Mouse (Mus musculus) intestine, postnatal 0 days (tissue): Measurements from ENCODE around the gene Cd164l2. TPM values are rescaled to one million over a fixed set of nuclear protein-coding genes. Genes with fewer than 3 reads are reported as not detected.
A peak's percentile ranks its signal among the peaks of the same experiment; 100 is the strongest.

Experiments
- ATAC-seq: fragments of 200-750 bp; cut with Nextera tagmentation; 2 replicates; pipeline ENCODE4 v1.8.0; 2017; ENCODE audit warnings: mild to moderate bottlenecking, moderate TSS enrichment, moderate library complexity
- H3K27ac ChIP-seq: fragments of 300-500 bp; sonication (generic); 2 replicates; pipeline ENCODE4 v1.5.1; 2014; ENCODE audit warnings: mild to moderate bottlenecking, low read depth, low read length, moderate library complexity
- H3K27me3 ChIP-seq: fragments of 300-500 bp; sonication (generic); replicated peaks from 2 replicates; pipeline ENCODE4 v1.6.1; 2014; ENCODE audit warnings: low read length, mixed read lengths; ENCODE audit not compliant: control insufficient read depth, insufficient read depth
- H3K36me3 ChIP-seq: fragments of 300-500 bp; sonication (generic); 2 replicates; pipeline ENCODE4 v1.6.1; 2014; ENCODE audit warnings: mild to moderate bottlenecking, moderate library complexity; ENCODE audit not compliant: control insufficient read depth, insufficient read depth
- H3K4me1 ChIP-seq: fragments of 300-500 bp; sonication (generic); replicated peaks from 2 replicates; pipeline ENCODE4 v1.6.1; 2014; ENCODE audit warnings: antibody characterized with exemption, low read length, mixed read lengths; ENCODE audit not compliant: control insufficient read depth, insufficient read depth
- H3K4me2 ChIP-seq: fragments of 300-500 bp; sonication (generic); replicated peaks from 2 replicates; pipeline ENCODE4 v1.6.1; 2014; ENCODE audit warnings: low read depth, mild to moderate bottlenecking, moderate library complexity
- H3K4me3 ChIP-seq: fragments of 300-500 bp; sonication (generic); 2 replicates; pipeline ENCODE4 v1.5.1; 2014; ENCODE audit warnings: low read depth, low read length
- H3K9ac ChIP-seq: fragments of 300-500 bp; sonication (generic); 2 replicates; pipeline ENCODE4 v1.6.1; 2014; ENCODE audit warnings: mild to moderate bottlenecking, low read depth, low read length
- H3K9me3 ChIP-seq: fragments of 300-500 bp; sonication (generic); 2 replicates; pipeline ENCODE4 v1.6.1; 2016; ENCODE audit warnings: mixed run types; ENCODE audit not compliant: control insufficient read depth
- CTCF ChIP-seq: sonication (generic); IDR thresholded peaks from 2 replicates; pipeline ENCODE4 v1.5.1; 2016; ENCODE audit warnings: low read depth, mild to moderate bottlenecking, control low read depth, antibody characterized with exemption, moderate library complexity
- WGBS: fragments of 180-500 bp; shearing (Covaris S2); extraction: QIAGEN DNeasy Blood & Tissue Kit; methylation state at CpG from one replicate; pipeline ENCODE4 v1.1.7; 2014; 5-methylcytosine and 5-hydroxymethylcytosine counted together
- polyA plus RNA-seq: library from polyadenylated mRNA; unstranded; fragments of >200 nt; fragmentation: Nextera tagmentation; extraction: Ambion mirVana; gene quantifications from 2 replicates; pipeline ENCODE4 v1.2.1, GENCODE M21; 2015

The Cd164l2 gene
- polyA plus RNA-seq, 1 experiment from 2014 or later: 0.94 TPM

DNA sequence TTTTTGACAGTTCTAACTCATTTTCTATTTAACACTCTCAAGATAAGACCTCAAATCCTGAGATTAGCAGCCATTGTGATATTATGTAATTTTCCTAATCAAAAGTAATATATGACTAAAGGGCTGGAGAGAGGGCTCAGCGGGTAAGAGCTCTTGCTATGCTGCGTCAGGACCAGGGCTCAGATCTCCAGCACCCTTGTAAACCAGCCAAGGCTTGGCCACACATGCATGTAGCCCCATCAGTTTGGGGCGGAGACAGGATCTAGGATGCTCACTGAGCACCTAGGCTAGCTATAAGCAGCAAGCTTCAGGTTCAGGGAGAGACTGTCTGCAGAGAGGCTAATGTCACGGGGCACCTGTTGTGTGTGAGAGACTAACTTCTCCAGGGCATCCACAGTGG, 39.5 kb upstream of the Cd164l2 start:
- Histone ChIP-seq H3K4me3 (no peak overlapping the region), H3K9me3 (no peaks in the 10 kb centered on the region), H3K4me2 (no peak overlapping the region), H3K27me3 (no peaks in the 10 kb centered on the region), H3K9ac (no peak overlapping the region), H3K36me3 (peaks cover 10% of the 10 kb centered on the region; the same call in 1 of the 2 replicates), H3K4me1 (peaks cover 18% of the 10 kb centered on the region), H3K27ac (no peak overlapping the region)
- no peak for ATAC-seq
- 66% methylated on average over 4 of the region's 4 CpGs for WGBS
- no peak for TF ChIP-seq CTCF

DNA sequence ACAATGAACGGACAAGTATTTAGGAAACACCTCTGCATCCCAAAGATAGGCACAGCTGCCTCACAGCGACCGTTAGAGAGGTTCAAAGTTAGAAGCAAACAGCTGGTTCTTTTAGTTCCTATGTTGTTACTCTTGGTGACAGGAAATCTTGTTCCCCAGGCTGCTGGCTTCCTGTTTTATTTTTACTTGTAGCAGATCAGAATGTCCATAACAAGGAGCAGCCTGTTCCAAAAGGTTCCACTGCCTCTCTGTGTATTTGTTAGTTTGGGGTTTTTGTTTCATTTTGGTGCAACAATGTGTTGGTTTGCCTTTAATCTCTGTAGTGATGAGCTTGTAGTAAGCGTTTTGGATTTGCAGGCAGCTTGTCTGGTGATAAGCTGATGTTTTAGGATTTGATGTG, 37.6 kb upstream of the Cd164l2 start:
- ATAC-seq: no peak
- Histone ChIP-seq H3K9me3 (no peaks in the 10 kb centered on the region), H3K36me3 (peaks cover 28% of the 10 kb centered on the region), H3K4me2 (peak overlapping the region; percentile 3; the same call in 1 of the 2 replicates), H3K27me3 (no peaks in the 10 kb centered on the region), H3K9ac (no peak overlapping the region), H3K27ac (peak overlapping the region; percentile 43; the same call in 1 of the 2 replicates), H3K4me3 (no peak overlapping the region), H3K4me1 (peaks cover 21% of the 10 kb centered on the region)
- no peak for TF ChIP-seq CTCF
- 52% methylated on average over 4 of the region's 4 CpGs for WGBS

DNA sequence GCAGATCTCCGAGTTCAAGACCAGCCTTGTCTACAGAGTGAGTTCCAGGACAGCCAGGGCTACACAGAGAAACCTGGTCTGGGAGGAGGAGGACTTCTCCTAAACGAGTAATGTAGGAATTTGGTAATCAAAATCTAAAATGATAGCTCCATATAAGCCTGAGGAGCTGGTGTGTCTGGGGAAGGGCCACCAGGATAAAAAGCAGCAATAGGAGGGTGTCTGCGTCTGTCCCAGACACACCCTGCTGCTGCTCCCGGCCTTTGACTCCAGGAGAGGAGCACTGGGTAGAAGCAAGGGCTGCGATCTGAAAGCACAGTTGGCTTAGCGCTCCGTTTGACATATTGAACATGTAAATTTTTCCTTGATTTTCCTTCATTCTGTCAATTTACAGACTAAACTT, 36.7 kb upstream of the Cd164l2 start:
- Histone ChIP-seq H3K4me3 (no peak overlapping the region), H3K9me3 (no peaks in the 10 kb centered on the region), H3K36me3 (peaks cover 29% of the 10 kb centered on the region), H3K4me2 (peak overlapping the region; percentile 14), H3K27me3 (no peaks in the 10 kb centered on the region), H3K9ac (no peak overlapping the region), H3K4me1 (peaks cover 12% of the 10 kb centered on the region), H3K27ac (no peak overlapping the region)
- ATAC-seq: peak; percentile 55
- no peak for TF ChIP-seq CTCF
- WGBS: 27% methylated on average over 7 of the region's 7 CpGs

DNA sequence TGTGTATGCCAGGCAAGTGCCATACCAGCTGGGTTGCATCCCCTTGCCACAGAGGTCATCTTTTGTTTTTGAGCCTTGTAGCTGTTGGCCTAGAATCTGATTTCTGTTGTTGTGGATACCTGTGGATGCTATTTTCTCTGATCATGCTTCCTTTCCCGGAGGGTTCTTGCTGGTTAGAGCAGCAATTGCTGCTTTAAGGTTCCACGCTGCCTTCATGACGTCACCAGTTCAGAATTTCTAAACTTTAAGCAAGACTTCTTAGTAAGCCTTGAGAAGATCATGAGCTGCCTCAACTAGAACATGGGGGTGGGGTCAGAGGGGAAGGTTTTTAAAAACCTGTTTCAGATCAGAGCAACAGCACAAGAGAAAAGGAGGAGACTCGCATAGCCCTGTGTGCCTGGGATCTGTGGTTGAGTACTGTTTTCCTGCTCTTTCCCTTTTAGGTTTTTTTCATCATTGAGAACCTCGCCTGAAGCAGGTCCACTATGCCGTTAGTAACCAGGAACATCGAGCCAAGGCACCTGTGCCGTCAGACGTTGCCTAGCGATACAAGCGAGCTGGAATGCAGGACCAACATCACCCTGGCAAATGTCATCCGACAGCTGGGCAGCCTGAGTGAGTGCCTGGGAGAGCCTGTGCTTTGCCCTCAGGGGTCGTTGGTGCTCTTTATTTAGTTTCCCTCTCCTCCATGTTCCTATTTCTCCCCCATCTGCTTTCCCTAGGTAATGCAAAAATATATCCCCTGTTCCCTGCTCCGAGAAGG, 35.8 kb upstream of the Cd164l2 start:
- Histone ChIP-seq H3K4me3 (no peak overlapping the region), H3K9ac (no peak overlapping the region), H3K9me3 (no peaks in the 10 kb centered on the region), H3K4me2 (no peak overlapping the region), H3K4me1 (peaks cover 8% of the 10 kb centered on the region; the same call in 1 of the 2 replicates), H3K36me3 (peaks cover 29% of the 10 kb centered on the region), H3K27ac (no peak overlapping the region), H3K27me3 (no peaks in the 10 kb centered on the region)
- ATAC-seq: no peak
- TF ChIP-seq CTCF: no peak
- 47% methylated on average over 14 of the region's 14 CpGs for WGBS

DNA sequence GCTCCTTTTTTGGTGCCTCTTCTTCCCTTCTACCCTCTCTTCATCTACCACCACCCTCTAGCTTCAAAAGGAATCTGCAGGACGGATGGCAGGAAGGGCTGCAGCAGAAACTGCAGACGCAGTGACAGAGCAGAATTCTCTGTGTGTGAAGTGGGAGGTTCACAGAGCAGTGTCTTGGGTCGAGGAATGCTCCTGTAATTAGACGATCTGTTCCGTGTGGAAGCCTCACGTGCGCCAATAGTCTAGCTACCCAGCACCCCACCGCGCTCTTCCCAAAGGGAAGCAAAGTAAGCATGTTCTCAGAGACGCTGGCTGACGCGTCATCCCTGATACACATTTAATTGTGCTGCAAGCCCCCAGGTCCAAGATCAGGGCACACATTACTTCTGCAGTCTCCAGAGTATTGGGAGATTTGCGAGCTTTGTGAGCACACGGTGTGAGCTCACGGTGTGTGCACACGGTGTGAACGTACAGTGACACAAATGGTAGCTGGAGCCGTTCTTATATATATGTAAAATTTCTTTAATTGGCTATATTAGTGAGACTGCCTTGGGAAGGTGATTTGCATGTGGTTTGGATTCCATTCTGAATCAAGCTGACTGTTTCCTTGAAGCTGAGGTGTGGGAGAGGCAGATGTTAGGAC, 35.0 kb upstream of the Cd164l2 start:
- ATAC-seq: no peak
- peaks cover 8% of the 10 kb centered on the region; the same call in 1 of the 2 replicates for H3K4me1 ChIP-seq
- 0 out of 2 replicates have a peak overlapping the region, but pooled peaks have one; percentile 36 for H3K27ac ChIP-seq
- H3K4me3 ChIP-seq: no peak overlapping the region
- peaks cover 29% of the 10 kb centered on the region for H3K36me3 ChIP-seq
- no peak overlapping the region for H3K4me2 ChIP-seq
- H3K9me3 ChIP-seq: no peaks in the 10 kb centered on the region
- no peak for TF ChIP-seq CTCF
- 81% methylated on average over 18 of the region's 18 CpGs for WGBS
- no peaks in the 10 kb centered on the region for H3K27me3 ChIP-seq
- H3K9ac ChIP-seq: no peak overlapping the region

DNA sequence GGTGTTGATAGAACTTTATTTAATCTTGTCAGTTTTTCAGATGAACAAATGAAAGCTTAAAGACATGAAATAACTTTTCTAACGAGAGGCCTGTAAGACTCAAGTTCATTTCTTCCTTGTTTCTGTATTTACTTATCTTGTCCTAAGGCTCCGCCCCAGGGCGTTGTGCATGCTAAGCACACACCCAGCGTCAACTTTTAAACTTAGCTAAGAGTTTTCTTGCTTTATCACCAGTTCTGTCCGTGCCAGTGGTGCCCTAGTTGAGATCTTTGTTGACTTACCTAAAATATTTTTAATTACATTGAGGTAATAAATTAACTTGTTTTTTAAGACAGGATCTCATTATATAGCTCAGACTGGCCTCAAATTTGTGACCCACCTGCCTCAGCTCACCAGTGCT, 33.6 kb upstream of the Cd164l2 start:
- TF ChIP-seq CTCF: no peak
- Histone ChIP-seq H3K4me2 (no peak overlapping the region), H3K9ac (no peak overlapping the region), H3K27me3 (no peaks in the 10 kb centered on the region), H3K4me3 (no peak overlapping the region), H3K36me3 (peaks cover 29% of the 10 kb centered on the region), H3K9me3 (no peaks in the 10 kb centered on the region), H3K27ac (peak overlapping the region; percentile 55), H3K4me1 (peaks cover 8% of the 10 kb centered on the region; the same call in 1 of the 2 replicates)
- ATAC-seq: no peak
- WGBS: 41% methylated on average over 5 of the region's 5 CpGs
